Mouse (Mus musculus) layer of hippocampus, postnatal 10 days (tissue): Measurements from ENCODE around the gene Gpr132. TPM values are rescaled to one million over a fixed set of nuclear protein-coding genes. Genes with fewer than 3 reads are reported as not detected.
"Not testable (repeated sequence)": the region's sequence is repeated elsewhere in the genome, so short reads cannot be mapped to it uniquely, and the experiment has no call there.

Experiments
- DNase-seq, 2 experiments: peaks; one replicate each; pipeline ENCODE4 v3.0.0; 2021; ENCODE audit warnings: low spot score in 2 of 2
- total RNA-seq, 2 experiments: library from RNA; stranded (reverse); gene quantifications; 2 replicates each; pipeline ENCODE4 v1.2.3; 2021

Gpr132 gene
- total RNA-seq, 2 experiments from 2014 or later = not detected

- no peak for DNase-seq
Observed at GRCm38 (mm10) chr12:112853050-112853729, 14.8 kb downstream of the Gpr132 start.

- DNase-seq = no peak
Observed at GRCm38 (mm10) chr12:112851116-112851515, 16.9 kb downstream of the Gpr132 start.

- no peak for DNase-seq
Observed at GRCm38 (mm10) chr12:112850344-112850743, 17.7 kb downstream of the Gpr132 start.

- DNase-seq = no peak
Observed at GRCm38 (mm10) chr12:112849235-112850022, 18.6 kb downstream of the Gpr132 start.

- DNase-seq = no peak
Observed at GRCm38 (mm10) chr12:112847880-112848279, 20.1 kb downstream of the Gpr132 start.

GRCm38 (mm10) chr12:112843803-112844202 is 24.2 kb downstream of the Gpr132 start:
- DNase-seq = peak; percentile 86 to 89

- not testable (repeated sequence) for DNase-seq
Observed at GRCm38 (mm10) chr12:112842128-112842527, 25.9 kb downstream of the Gpr132 start.

- not testable (repeated sequence) for DNase-seq
Observed at GRCm38 (mm10) chr12:112841338-112841892, 26.6 kb downstream of the Gpr132 start.

- DNase-seq = no peak
Observed at GRCm38 (mm10) chr12:112840209-112841086, 27.6 kb downstream of the Gpr132 start.

GRCm38 (mm10) chr12:112835046-112835445 is 33.0 kb downstream of the Gpr132 start:
- no peak for DNase-seq

- DNase-seq = no peak
Observed at GRCm38 (mm10) chr12:112833527-112833926, 34.5 kb downstream of the Gpr132 start.

- no peak for DNase-seq
Observed at GRCm38 (mm10) chr12:112832411-112832810, 35.6 kb downstream of the Gpr132 start.

- DNase-seq = no peak
Observed at GRCm38 (mm10) chr12:112830570-112830969, 37.5 kb downstream of the Gpr132 start.

GRCm38 (mm10) chr12:112830141-112830540 is 37.9 kb downstream of the Gpr132 start:
- DNase-seq = no peak

- peak; percentile 96 to 99 for DNase-seq
Observed at GRCm38 (mm10) chr12:112829244-112829864, 38.7 kb downstream of the Gpr132 start, which contains the start of gene Cdca4. Gene Cdca4 (minus strand): TSS chr12:112829423.

GRCm38 (mm10) chr12:112828501-112829243 is 39.4 kb downstream of the Gpr132 start:
- DNase-seq = no peak

GRCm38 (mm10) chr12:112825901-112826300 is 42.1 kb downstream of the Gpr132 start:
- no peak for DNase-seq

- DNase-seq = no peak
Observed at GRCm38 (mm10) chr12:112823221-112823620, 44.8 kb downstream of the Gpr132 start.

- DNase-seq = no peak
Observed at GRCm38 (mm10) chr12:112822676-112823075, 45.4 kb downstream of the Gpr132 start.

GRCm38 (mm10) chr12:112821974-112822373 is 46.1 kb downstream of the Gpr132 start:
- no peak for DNase-seq
